Mouse (Mus musculus) stomach, embryonic 14.5 days (tissue): ENCODE measurements at regions not wholly inside any gene's neighbourhood (a gene's known extent, or its start where the extent isn't known, plus 50 kb on each side); places are given as distances from the start of the nearest gene placed in this dataset.

ENCODE experiments used
- ATAC-seq: fragments of 200-750 bp; cut with Nextera tagmentation; 2 replicates; pipeline ENCODE4 v1.8.0; 2017; ENCODE audit warnings: low read depth, moderate TSS enrichment; ENCODE audit not compliant: insufficient number of reproducible peaks, insufficient read depth, low FRiP score
- H3K27ac ChIP-seq: fragments of 300-500 bp; sonication (generic); 2 replicates; pipeline ENCODE4 v1.5.1; 2014; ENCODE audit warnings: mild to moderate bottlenecking, low read length, moderate library complexity, mixed read lengths
- H3K27me3 ChIP-seq: fragments of 300-500 bp; sonication (generic); 2 replicates; pipeline ENCODE4 v1.6.1; 2014; ENCODE audit warnings: low read length, control low read depth, mixed read lengths; ENCODE audit not compliant: control insufficient read depth, insufficient read depth
- H3K36me3 ChIP-seq: fragments of 300-500 bp; sonication (generic); 2 replicates; pipeline ENCODE4 v1.6.1; 2014; ENCODE audit warnings: mild to moderate bottlenecking, control low read depth, low read length, moderate library complexity, mixed read lengths; ENCODE audit not compliant: control insufficient read depth, insufficient read depth
- H3K4me1 ChIP-seq: fragments of 300-500 bp; sonication (generic); 2 replicates; pipeline ENCODE4 v1.6.1; 2014; ENCODE audit warnings: low read length, control low read depth, mixed read lengths; ENCODE audit not compliant: control insufficient read depth, insufficient read depth
- H3K4me2 ChIP-seq: fragments of 300-500 bp; sonication (generic); replicated peaks from 2 replicates; pipeline ENCODE4 v1.6.1; 2014; ENCODE audit warnings: low read depth, low read length, control low read depth
- H3K4me3 ChIP-seq: fragments of 300-500 bp; sonication (generic); 2 replicates; pipeline ENCODE4 v1.5.1; 2014; ENCODE audit warnings: low read depth, low read length, control low read depth
- H3K9ac ChIP-seq: fragments of 300-500 bp; sonication (generic); replicated peaks from 2 replicates; pipeline ENCODE4 v1.6.1; 2014; ENCODE audit warnings: low read depth, mild to moderate bottlenecking, control low read depth, low read length, moderate library complexity, mixed read lengths
- H3K9me3 ChIP-seq: fragments of 300-500 bp; sonication (generic); 2 replicates; pipeline ENCODE4 v1.6.1; 2016; ENCODE audit warnings: low read depth, low read length, control low read depth; ENCODE audit not compliant: control insufficient read depth
- WGBS: fragments of 180-500 bp; shearing (Covaris S2); extraction: QIAGEN DNeasy Blood & Tissue Kit; methylation state at CpG from one replicate; pipeline ENCODE4 v1.1.7; 2014; 5-methylcytosine and 5-hydroxymethylcytosine counted together

- Histone ChIP-seq H3K9me3 (no peaks in the 10 kb centered on the region), H3K4me1 (peaks cover 4% of the 10 kb centered on the region), H3K4me3 (peak overlapping the region; percentile 25), H3K9ac (no peak overlapping the region), H3K27me3 (no peaks in the 10 kb centered on the region), H3K36me3 (no peaks in the 10 kb centered on the region), H3K4me2 (peak overlapping the region; percentile 44), H3K27ac (no peak overlapping the region)
- 19% methylated on average over 12 of the region's 12 CpGs for WGBS
- no peak for ATAC-seq
Measured at GRCm38 (mm10) chr5:120322732-120323316, 108.7 kb upstream of the Lhx5 start.

GRCm38 (mm10) chr5:120324111-120324510 is 107.4 kb upstream of the Lhx5 start:
- no peaks in the 10 kb centered on the region for H3K9me3 ChIP-seq
- no peak overlapping the region for H3K9ac ChIP-seq
- WGBS: 91% methylated on average over 2 of the region's 2 CpGs
- no peak overlapping the region for H3K27ac ChIP-seq
- no peak for ATAC-seq
- H3K36me3 ChIP-seq: no peaks in the 10 kb centered on the region
- H3K4me3 ChIP-seq: no peak overlapping the region
- no peaks in the 10 kb centered on the region for H3K27me3 ChIP-seq
- no peak overlapping the region for H3K4me2 ChIP-seq
- peaks cover 4% of the 10 kb centered on the region for H3K4me1 ChIP-seq

GRCm38 (mm10) chr5:120325386-120325910 is 106.1 kb upstream of the Lhx5 start:
- Histone ChIP-seq H3K9ac (no peak overlapping the region), H3K9me3 (no peaks in the 10 kb centered on the region), H3K36me3 (no peaks in the 10 kb centered on the region), H3K27me3 (no peaks in the 10 kb centered on the region), H3K27ac (no peak overlapping the region), H3K4me3 (no peak overlapping the region), H3K4me2 (no peak overlapping the region), H3K4me1 (peaks cover 4% of the 10 kb centered on the region)
- no peak for ATAC-seq
- 48% methylated on average over 16 of the region's 16 CpGs for WGBS

GRCm38 (mm10) chr5:120332030-120332429 is 99.5 kb upstream of the Lhx5 start:
- H3K4me1 ChIP-seq: no peaks in the 10 kb centered on the region
- H3K27ac ChIP-seq: no peak overlapping the region
- H3K4me3 ChIP-seq: no peak overlapping the region
- H3K27me3 ChIP-seq: 0 out of 2 replicates have a peak, but pooled peaks cover under 1% of the 10 kb centered on the region
- H3K9ac ChIP-seq: no peak overlapping the region
- ATAC-seq: no peak
- H3K4me2 ChIP-seq: no peak overlapping the region
- 59% methylated on average over 14 of the region's 14 CpGs for WGBS
- H3K36me3 ChIP-seq: no peaks in the 10 kb centered on the region
- H3K9me3 ChIP-seq: no peaks in the 10 kb centered on the region

- Histone ChIP-seq H3K4me1 (no peaks in the 10 kb centered on the region), H3K9me3 (no peaks in the 10 kb centered on the region), H3K4me2 (no peak overlapping the region), H3K4me3 (no peak overlapping the region), H3K27me3 (0 out of 2 replicates have a peak, but pooled peaks cover 3% of the 10 kb centered on the region), H3K27ac (no peak overlapping the region), H3K9ac (no peak overlapping the region), H3K36me3 (no peaks in the 10 kb centered on the region)
- no peak for ATAC-seq
- WGBS: 73% methylated on average over 2 of the region's 2 CpGs
Measured at GRCm38 (mm10) chr5:120339162-120339561, 92.3 kb upstream of the Lhx5 start.

- WGBS: 46% methylated on average over 3 of the region's 3 CpGs
- no peak overlapping the region for H3K27ac ChIP-seq
Measured at GRCm38 (mm10) chr5:120340696-120341231, 90.7 kb upstream of the Lhx5 start.

GRCm38 (mm10) chr5:120350461-120350860 is 81.0 kb upstream of the Lhx5 start:
- no peaks in the 10 kb centered on the region for H3K36me3 ChIP-seq
- no peak overlapping the region for H3K4me2 ChIP-seq
- no peak overlapping the region for H3K9ac ChIP-seq
- H3K27me3 ChIP-seq: 0 out of 2 replicates have a peak, but pooled peaks cover 6% of the 10 kb centered on the region
- H3K4me1 ChIP-seq: no peaks in the 10 kb centered on the region
- H3K4me3 ChIP-seq: no peak overlapping the region
- no peak for ATAC-seq
- no peaks in the 10 kb centered on the region for H3K9me3 ChIP-seq
- no peak overlapping the region for H3K27ac ChIP-seq
- 85% methylated on average over 3 of the region's 3 CpGs for WGBS

More at GRCm38 (mm10) chr5:120340696-120341231, 90.7 kb upstream of the Lhx5 start:
- Histone ChIP-seq H3K36me3 (no peaks in the 10 kb centered on the region), H3K27me3 (0 out of 2 replicates have a peak, but pooled peaks cover 3% of the 10 kb centered on the region), H3K4me1 (no peaks in the 10 kb centered on the region), H3K4me2 (no peak overlapping the region), H3K4me3 (no peak overlapping the region), H3K9me3 (no peaks in the 10 kb centered on the region), H3K9ac (no peak overlapping the region)
- no peak for ATAC-seq

- Histone ChIP-seq H3K9me3 (no peaks in the 10 kb centered on the region), H3K9ac (no peak overlapping the region), H3K36me3 (no peaks in the 10 kb centered on the region), H3K27me3 (0 out of 2 replicates have a peak, but pooled peaks cover 6% of the 10 kb centered on the region), H3K4me2 (no peak overlapping the region), H3K4me3 (no peak overlapping the region), H3K27ac (no peak overlapping the region), H3K4me1 (no peaks in the 10 kb centered on the region)
- ATAC-seq: no peak
- WGBS: 37% methylated on average over 5 of the region's 5 CpGs
Measured at GRCm38 (mm10) chr5:120351827-120352226, 79.7 kb upstream of the Lhx5 start.
